Mouse (Mus musculus) kidney, adult 2 months (tissue): ENCODE results near the gene Dpp7.

Source experiments
- CTCF ChIP-seq: fragments of 200-500 bp; conservative IDR thresholded peaks from 2 replicates; pipeline ENCODE4 v1.5.1; 2011; ENCODE audit warnings: low read depth, mild to moderate bottlenecking, control low read depth, low read length, moderate library complexity, mixed read lengths; ENCODE audit not compliant: insufficient read depth, insufficient read length
- POLR2A ChIP-seq: fragments of 200-500 bp; IDR thresholded peaks from one replicate; pipeline ENCODE4 v1.6.1; 2011; ENCODE audit warnings: low read depth, low read length, control low read depth

GRCm38 (mm10) chr2:25400764-25401163 is 44.6 kb upstream of the Dpp7 start:
- TF ChIP-seq POLR2A (no peak), CTCF (peak; percentile 70)
